Mouse (Mus musculus): ENCODE data around the gene Slamf1.
"Not testable (repeated sequence)": the region's sequence is repeated elsewhere in the genome, so short reads cannot be mapped to it uniquely, and the experiment has no call there.

The Slamf1 gene

GRCm38 (mm10) chr1:171799648-171800047, 32.7 kb downstream of the Slamf1 start:
- no peak for DNase-seq (ENCODE audit: low read depth)

DNA sequence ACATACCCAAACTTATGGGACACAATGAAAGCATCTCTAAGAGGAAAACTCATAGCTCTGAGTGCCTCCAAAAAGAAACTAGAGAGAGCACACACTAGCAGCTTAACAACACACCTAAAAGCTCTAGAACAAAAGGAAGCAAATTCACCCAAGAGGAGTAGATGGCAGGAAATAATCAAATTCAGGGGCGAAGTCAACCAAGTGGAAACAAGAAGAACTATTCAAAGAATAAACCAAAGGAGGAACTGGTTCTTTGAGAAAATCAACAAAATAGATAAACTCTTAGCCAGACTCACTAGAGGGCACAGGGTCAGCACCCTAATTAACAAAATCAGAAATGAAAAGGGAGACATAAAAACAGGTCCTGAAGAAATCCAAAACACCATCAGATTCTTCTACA, 44.1 kb downstream of the Slamf1 start:
- DNase-seq (ENCODE audit: low read depth) = not testable (repeated sequence)

DNA sequence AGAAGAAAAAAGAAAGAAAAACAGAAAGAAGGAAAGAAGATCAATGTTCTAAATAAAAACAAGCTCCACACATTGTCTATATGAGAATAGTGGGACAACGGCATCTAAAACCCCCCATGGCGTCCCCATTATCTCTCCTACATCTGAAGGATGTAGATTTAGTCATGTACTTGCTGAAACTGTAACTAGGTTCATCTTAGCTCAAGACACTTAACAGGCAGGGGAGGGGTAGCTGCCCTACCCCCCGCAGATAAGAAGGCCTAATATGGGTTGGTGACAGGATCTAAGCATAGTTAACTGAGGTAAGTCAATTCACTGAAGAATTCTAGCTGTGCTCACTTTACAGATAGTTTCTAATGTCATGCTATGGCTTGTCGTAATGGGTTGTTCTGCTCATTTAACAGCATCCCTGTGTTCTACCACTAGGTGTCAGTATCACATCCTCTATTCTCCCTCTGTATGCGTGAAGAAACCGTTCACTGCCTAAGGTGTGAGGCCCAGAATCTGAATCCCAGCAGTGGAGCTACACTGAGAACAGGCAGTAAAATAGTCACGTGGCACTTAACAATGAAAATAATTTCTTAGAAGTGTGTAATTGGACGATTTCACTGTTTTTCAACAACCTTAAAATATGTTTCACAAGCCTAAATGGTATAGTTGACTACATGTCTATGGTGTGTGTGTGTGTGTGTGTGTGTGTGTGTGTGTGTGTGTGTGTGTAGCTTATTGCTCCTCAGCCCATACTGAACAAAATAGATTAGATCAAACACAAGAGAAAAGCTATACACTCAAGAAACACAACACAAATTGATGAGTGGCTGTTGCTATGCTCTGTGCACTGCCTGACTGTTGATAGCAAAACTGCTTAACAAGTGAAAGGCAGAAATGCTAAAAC, 48.9 kb downstream of the Slamf1 start:
- peak; percentile 45 for DNase-seq (ENCODE audit: low read depth)

DNA sequence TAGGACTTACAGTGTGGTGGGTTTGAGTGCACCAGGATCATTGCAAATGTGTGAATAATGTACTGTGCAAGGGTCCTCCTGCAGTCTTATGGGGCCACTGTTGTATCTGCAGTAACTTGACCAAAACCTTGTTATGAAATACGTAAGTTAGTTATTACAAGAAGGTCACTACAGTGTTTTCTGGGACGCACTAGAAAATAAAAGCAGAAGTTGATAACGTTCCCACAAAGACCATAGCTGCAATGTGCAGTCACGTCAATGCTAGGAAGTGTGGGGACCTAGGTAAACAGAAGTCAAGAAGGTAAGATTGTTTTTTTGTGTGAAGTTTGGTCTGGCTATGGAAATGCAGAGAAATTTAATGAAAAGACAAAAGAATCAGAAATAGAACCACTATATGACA, 50.1 kb downstream of the Slamf1 start:
- no peak for DNase-seq (ENCODE audit: low read depth)

DNA sequence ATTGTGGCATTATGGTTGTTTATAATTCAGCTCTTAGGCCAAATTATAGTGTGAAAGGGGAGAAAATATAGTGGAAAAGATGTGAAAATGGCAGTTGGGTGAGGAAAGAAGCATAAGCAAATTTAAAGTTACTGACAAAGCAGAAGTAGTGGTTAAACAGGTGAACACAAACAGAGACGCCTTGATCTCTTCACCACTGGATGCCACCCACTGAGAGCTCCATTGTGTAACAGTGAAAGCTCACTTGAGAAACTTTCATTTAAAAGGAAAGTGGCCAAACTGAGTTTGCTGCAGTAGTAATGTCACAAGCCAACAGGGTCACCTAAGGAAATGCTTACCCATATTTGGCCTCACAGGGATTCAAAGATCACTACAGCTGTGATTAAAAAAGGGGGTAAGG, 54.4 kb downstream of the Slamf1 start:
- DNase-seq (ENCODE audit: low read depth) = no peak

DNA sequence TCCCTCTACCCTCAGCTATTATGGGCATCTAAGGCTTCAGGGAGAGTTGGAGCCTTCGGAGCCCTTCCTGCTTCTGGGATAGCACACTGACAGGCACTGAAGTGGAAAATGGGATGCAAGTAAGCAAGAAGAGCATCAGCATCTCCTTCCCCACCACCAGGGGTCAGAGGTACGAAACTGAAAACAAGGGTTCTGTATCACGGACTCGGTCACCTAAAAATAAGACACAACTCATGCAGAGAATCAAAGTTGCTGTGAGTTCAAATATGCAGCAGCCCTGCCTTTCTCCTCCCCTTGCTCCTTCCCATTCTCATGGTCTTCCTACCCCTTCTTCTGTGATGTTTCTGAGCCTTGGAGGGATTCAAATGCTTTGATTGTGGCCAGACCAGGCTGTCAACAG, 58.5 kb downstream of the Slamf1 start:
- no peak for DNase-seq (ENCODE audit: low read depth)

GRCm38 (mm10) chr1:171826164-171826563, 59.2 kb downstream of the Slamf1 start:
- peak; percentile 24 for DNase-seq (ENCODE audit: low read depth)

- DNase-seq (ENCODE audit: low read depth) = no peak
Measured at GRCm38 (mm10) chr1:171827674-171828073, 60.7 kb downstream of the Slamf1 start.

DNA sequence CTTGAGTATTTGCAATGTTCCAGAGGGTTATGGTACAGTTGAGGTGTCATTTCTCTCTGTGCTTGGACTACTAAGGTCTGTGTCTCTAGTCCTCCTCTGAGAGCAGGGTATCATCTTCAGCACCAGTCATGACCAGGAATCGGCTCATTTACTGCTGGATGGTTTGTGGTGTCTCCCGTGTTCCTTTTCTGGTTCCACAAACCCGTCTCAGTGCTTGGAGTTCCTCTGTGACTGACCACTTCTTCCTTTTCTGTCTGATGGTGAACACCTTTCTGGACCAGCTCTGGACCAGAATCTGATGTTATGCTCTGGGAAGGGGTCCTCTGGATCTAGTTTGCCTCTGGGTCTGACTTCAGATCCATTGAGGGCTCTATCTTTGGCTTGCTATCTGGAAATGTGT, 72.6 kb downstream of the Slamf1 start, which contains the start of gene Cd84:
Cd84 (plus strand) TSS at position 210 of the 400 bp plus-strand sequence.
- DNase-seq (ENCODE audit: low read depth) = no peak

DNA sequence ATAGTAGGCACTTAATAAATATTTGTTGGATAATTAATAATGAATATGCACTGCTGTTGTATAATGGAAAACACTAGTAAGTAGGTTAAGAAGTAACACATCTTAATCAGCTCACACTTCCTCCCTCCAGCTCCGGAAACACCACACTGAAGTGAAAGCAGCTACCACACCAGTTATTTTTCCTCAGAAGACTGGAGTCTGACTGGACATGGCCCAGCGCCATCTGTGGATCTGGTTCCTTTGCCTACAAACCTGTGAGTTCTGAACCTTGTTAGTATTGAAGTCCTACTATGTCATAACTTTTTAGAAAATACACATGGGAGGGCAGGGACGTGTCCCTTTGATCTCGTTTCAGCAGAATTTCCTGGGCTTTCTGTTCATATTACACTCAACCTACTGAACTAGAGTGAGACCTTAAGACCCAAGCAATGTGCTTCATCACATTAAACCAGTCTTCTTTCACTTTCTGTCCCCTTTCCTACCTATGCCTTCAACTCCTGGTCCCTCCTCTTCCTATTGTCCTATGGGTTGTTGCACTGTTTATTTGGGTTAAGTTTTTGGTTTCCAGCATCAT, 73.6 kb downstream of the Slamf1 start:
- no peak for DNase-seq (ENCODE audit: low read depth)

GRCm38 (mm10) chr1:171845035-171845754, 78.3 kb downstream of the Slamf1 start:
- no peak for DNase-seq (ENCODE audit: low read depth)

DNA sequence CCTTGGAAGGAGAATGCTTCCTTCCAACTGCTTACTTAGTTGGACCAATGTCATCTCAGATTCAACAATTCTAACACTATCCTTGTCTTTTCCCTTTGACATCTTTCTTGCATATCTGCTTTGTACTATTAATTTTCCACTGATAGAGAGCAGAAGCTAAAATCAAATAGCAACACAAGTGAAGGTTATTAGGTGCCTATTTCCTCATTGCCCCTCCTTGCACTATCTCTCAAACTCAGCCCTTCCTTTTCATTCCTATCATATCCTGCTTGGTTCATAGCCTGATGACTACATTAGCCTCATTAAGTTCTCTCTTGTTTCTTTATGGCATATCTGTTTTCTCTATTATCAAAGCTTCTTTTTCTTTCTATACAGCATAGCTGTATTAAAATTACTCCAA, 81.3 kb downstream of the Slamf1 start:
- no peak for DNase-seq (ENCODE audit: low read depth)

DNA sequence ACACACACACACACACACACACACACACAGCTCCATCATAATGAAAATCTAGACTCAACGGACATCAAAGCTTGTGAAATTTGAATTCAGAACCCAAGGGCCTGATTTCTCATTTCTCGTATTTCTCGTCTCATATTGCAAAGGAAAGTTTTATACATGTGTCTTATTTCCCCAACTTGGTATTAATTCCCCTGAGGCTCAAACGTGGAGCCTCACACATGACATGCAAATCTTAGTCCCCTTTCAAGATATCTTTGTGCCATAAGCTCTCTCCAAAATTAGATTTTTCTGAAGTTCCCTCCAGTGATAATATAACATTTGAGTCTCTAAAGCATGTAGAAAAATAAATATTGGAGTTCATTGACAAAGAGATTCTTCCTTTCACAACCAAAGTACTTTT, 81.8 kb downstream of the Slamf1 start:
- no peak for DNase-seq (ENCODE audit: low read depth)

- no peak for DNase-seq (ENCODE audit: low read depth)
Measured at GRCm38 (mm10) chr1:171849454-171849853, 82.5 kb downstream of the Slamf1 start.

Data from c-Kit-positive CD71-positive TER-119-negative erythroid progenitor cells, embryonic 14.5 days (primary cell).